Mouse (Mus musculus): ENCODE data around the gene Map3k20.

Gene Map3k20

GRCm38 (mm10) chr2:72491650-72492049 lies 206.2 kb downstream of the Map3k20 start:
- DNase-seq (ENCODE audit: low spot score): no peak

All from MN1 (cell line).